Mouse (Mus musculus): ENCODE measurements at regions not wholly inside any gene's neighbourhood (a gene's known extent, or its start where the extent isn't known, plus 50 kb on each side); places are given as distances from the start of the nearest gene placed in this dataset.

DNA sequence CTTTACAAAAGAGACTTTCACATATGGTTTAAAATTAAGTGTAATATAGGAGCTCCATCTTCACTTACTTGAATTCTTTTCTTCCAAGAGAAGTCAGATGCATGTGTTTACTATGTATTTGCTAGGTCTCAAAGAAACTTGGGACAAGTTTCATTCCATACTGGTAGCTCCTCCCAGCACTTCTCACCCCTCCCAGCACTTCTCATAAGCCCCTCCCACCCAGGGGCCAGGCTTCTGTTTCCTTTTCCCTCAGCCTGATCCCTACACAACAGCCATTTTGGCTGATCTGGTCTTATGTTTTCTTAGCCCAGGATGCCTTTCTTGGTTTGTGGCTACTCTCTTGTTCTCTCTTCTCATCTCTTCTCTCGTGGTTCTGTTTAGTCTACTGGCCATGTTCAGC, 76.2 kb upstream of the Tab2 start:
- TF ChIP-seq CTCF (conservative IDR thresholded peaks at IDR 0.05; ENCODE audit: low read length) (no peak), NANOG (IDR thresholded peaks at IDR 0.05; ENCODE audit: borderline replicate concordance, low read length) (no peak), POU5F1 (IDR thresholded peaks at IDR 0.05; ENCODE audit: borderline replicate concordance, low read length) (no peak)

Data from E14TG2a.4 (cell line).